Mouse (Mus musculus) forebrain, embryonic 11.5 days (tissue): ENCODE data around the gene Dmxl2. TPM values are rescaled to one million over a fixed set of nuclear protein-coding genes. Genes with fewer than 3 reads are reported as not detected.

ENCODE experiments used
- ATAC-seq: fragments of 200-750 bp; cut with Nextera tagmentation; replicated peaks from 2 replicates; pipeline ENCODE4 v1.8.0; 2017; ENCODE audit warnings: moderate TSS enrichment; ENCODE audit not compliant: low FRiP score
- DNase-seq: peaks from one replicate; pipeline ENCODE4 v3.0.0-alpha.2; 2017; ENCODE audit warnings: low spot score
- H3K27ac ChIP-seq: fragments of 300-500 bp; sonication (generic); 2 replicates; pipeline ENCODE4 v1.5.1; 2014; ENCODE audit warnings: low read depth, low read length
- H3K27me3 ChIP-seq: fragments of 300-500 bp; sonication (generic); 2 replicates; pipeline ENCODE4 v1.6.1; 2014; ENCODE audit warnings: mild to moderate bottlenecking, low read length, mixed read lengths; ENCODE audit not compliant: control insufficient read depth, insufficient read depth
- H3K36me3 ChIP-seq: fragments of 300-500 bp; sonication (generic); 2 replicates; pipeline ENCODE4 v1.6.1; 2014; ENCODE audit warnings: mild to moderate bottlenecking, low read length, moderate library complexity, mixed read lengths; ENCODE audit not compliant: control insufficient read depth, insufficient read depth
- H3K4me1 ChIP-seq: fragments of 300-500 bp; sonication (generic); replicated peaks from 2 replicates; pipeline ENCODE4 v1.6.1; 2014; ENCODE audit warnings: low read length, mixed read lengths; ENCODE audit not compliant: control insufficient read depth, insufficient read depth
- H3K4me2 ChIP-seq: fragments of 300-500 bp; sonication (generic); 2 replicates; pipeline ENCODE4 v1.6.1; 2014; ENCODE audit warnings: low read depth, mild to moderate bottlenecking, low read length, moderate library complexity, mixed read lengths; ENCODE audit not compliant: severe bottlenecking
- H3K4me3 ChIP-seq: fragments of 300-500 bp; sonication (generic); 2 replicates; pipeline ENCODE4 v1.5.1; 2014; ENCODE audit warnings: low read depth, low read length
- H3K9ac ChIP-seq: fragments of 300-500 bp; sonication (generic); 2 replicates; pipeline ENCODE4 v1.6.1; 2014; ENCODE audit warnings: low read length
- H3K9me3 ChIP-seq: fragments of 300-500 bp; sonication (generic); 2 replicates; pipeline ENCODE4 v1.6.1; 2016; ENCODE audit warnings: low read length, mixed read lengths; ENCODE audit not compliant: control insufficient read depth
- WGBS: fragments of 180-500 bp; shearing (Covaris S2); extraction: QIAGEN DNeasy Blood & Tissue Kit; methylation state at CpG from one replicate; pipeline ENCODE4 v1.1.7; 2014; 5-methylcytosine and 5-hydroxymethylcytosine counted together
- polyA plus RNA-seq: library from polyadenylated mRNA; unstranded; fragments of >200 nt; fragmentation: Nextera tagmentation; extraction: Ambion mirVana; gene quantifications from 2 replicates; pipeline ENCODE4 v1.2.1, GENCODE M21; 2014

Gene Dmxl2
- polyA plus RNA-seq = 13.0 and 15.2 TPM in 2 replicates

DNA sequence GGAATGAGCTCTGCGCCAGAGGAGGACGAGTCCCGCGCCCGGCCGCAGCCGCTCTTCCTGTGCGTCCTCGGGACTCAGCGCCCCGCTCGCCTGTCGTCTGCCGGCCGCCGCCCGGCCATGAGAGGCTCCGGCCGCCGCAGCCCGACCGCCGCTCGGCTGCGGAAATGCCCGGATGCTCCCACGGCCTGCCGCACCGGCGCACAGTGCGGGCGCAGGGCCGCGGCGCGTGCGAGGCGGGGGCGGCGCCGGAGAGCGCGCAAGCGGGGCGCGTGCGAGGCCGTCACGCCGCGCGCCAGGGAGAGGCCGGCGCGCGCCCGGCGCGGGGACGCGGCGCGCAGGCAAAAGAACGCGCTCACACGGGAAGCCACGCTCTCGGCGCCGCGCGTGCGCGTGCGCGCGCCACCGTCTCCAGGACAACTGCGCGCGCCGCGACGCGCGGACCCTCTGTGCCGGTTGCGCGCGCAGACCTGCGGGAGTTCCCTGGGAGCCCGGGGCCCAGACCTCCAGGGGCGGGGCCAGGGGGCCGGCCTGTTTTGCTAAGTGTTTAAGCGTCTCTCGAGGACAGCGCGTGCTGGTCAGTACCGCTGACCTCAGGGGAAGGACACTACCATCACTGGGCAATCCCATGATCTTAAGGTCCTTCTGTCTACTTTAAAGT is at the start of gene Dmxl2:
TSS of gene Dmxl2 (minus strand) at position 174 of the 658 bp plus-strand sequence.
- under 1% methylated on average over 92 of the region's 99 CpGs for WGBS
- peak within 1 kb of the TSS; percentile 80 for H3K4me3 ChIP-seq
- H3K9ac ChIP-seq = peak within 1 kb of the TSS; percentile 82
- peak within 1 kb of the TSS; percentile 63 for H3K27ac ChIP-seq
- peak within 1 kb of the TSS; percentile 96 for H3K4me2 ChIP-seq
- H3K4me1 ChIP-seq = 0 out of 2 replicates have a peak, but pooled peaks cover 2% of the 10 kb centered on the region
- no peaks in the 10 kb centered on the region for H3K36me3 ChIP-seq
- DNase-seq (peak; percentile 95), ATAC-seq (peak; percentile 93)
- H3K27me3 ChIP-seq = no peaks in the 10 kb centered on the region; the same call in 1 of the 2 replicates
- no peaks in the 10 kb centered on the region for H3K9me3 ChIP-seq

DNA sequence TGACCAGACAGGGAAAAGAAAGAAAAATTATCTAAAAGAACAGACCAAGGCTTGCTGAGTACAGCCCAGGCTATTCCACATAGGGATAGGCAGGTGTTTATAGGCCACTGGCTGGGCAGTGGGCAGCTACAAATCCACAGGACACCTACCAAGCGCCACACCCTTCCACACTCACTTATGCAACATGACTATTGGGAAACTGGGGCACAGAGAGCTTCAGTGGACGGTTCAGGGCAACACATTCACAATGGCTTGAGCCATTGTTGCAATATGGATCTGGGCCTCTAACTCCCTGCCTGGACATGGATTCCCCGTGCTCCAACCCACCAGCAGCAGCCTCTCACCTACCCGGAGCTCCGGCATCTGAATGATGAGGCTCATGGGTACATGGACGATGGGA is 48.0 kb upstream of the Dmxl2 start:
- 87% methylated on average over 6 of the region's 6 CpGs for WGBS
- no peak for ATAC-seq

GRCm38 (mm10) chr9:54547536-54547935 is 46.1 kb upstream of the Dmxl2 start:
- Histone ChIP-seq H3K27ac (no peak overlapping the region), H3K4me2 (no peak overlapping the region), H3K9me3 (no peaks in the 10 kb centered on the region), H3K36me3 (no peaks in the 10 kb centered on the region), H3K9ac (no peak overlapping the region), H3K4me1 (no peaks in the 10 kb centered on the region), H3K4me3 (no peak overlapping the region), H3K27me3 (no peaks in the 10 kb centered on the region)
- WGBS = 15% methylated on average over 5 of the region's 5 CpGs
- peak; percentile 78 for DNase-seq
- ATAC-seq = no peak

More for the DNA sequence above, 48.0 kb upstream of the Dmxl2 start:
- Histone ChIP-seq H3K4me2 (no peak overlapping the region), H3K9me3 (no peaks in the 10 kb centered on the region), H3K9ac (no peak overlapping the region), H3K4me1 (no peaks in the 10 kb centered on the region), H3K27me3 (no peaks in the 10 kb centered on the region), H3K36me3 (no peaks in the 10 kb centered on the region), H3K4me3 (no peak overlapping the region), H3K27ac (no peak overlapping the region)
- DNase-seq = no peak

DNA sequence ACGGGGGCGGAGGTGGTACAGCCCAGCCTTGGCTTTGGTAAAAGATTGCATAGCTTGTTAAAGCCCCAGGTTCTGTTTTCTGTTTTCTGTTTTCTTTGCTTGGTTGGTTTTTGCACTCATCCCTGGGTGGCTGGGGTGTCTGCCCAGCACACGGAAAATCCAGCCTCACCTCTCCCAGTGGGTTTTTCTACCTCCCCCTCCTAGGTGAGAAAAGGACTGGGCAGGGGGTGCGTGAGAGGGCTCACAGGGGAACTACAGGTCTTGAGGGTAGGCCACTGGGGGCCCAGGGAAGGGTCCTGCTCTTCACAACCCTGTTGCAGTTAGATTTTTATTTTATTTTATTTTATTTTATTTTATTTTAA is 43.5 kb upstream of the Dmxl2 start:
- WGBS = 87% methylated on average over 4 of the region's 4 CpGs
- H3K4me1 ChIP-seq = no peaks in the 10 kb centered on the region
- no peaks in the 10 kb centered on the region for H3K36me3 ChIP-seq
- H3K9me3 ChIP-seq = no peaks in the 10 kb centered on the region
- ATAC-seq = no peak
- H3K9ac ChIP-seq = no peak overlapping the region
- DNase-seq = no peak
- H3K27me3 ChIP-seq = no peaks in the 10 kb centered on the region
- H3K27ac ChIP-seq = no peak overlapping the region
- H3K4me3 ChIP-seq = no peak overlapping the region
- no peak overlapping the region for H3K4me2 ChIP-seq

GRCm38 (mm10) chr9:54544212-54544953 is 43.0 kb upstream of the Dmxl2 start:
- 86% methylated on average over 9 of the region's 9 CpGs for WGBS
- Histone ChIP-seq H3K27ac (no peak overlapping the region), H3K36me3 (no peaks in the 10 kb centered on the region), H3K4me1 (no peaks in the 10 kb centered on the region), H3K9ac (no peak overlapping the region), H3K4me2 (no peak overlapping the region), H3K4me3 (no peak overlapping the region), H3K9me3 (no peaks in the 10 kb centered on the region), H3K27me3 (no peaks in the 10 kb centered on the region)
- ATAC-seq (no peak), DNase-seq (no peak)

DNA sequence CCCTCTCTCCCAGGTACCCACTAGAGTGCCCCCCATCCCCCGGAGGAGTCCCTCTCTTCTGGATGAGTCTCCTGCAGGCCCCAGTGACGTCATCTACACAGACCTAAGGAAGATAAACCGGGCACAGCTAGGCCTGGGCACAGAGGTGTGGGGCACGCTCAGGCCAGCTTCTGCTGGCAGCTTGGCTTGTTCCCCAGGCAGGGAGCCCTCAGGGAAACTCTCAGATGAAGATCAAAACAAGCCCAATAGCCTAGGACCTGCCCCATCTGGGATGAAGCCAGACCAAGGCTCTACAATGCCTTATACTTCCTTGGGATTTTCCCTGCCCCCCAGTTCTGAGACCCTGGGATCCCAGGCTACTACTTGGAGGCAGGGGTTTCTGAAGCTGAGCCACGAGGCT is 39.4 kb upstream of the Dmxl2 start:
- H3K27ac ChIP-seq = no peak overlapping the region
- no peaks in the 10 kb centered on the region for H3K9me3 ChIP-seq
- DNase-seq = no peak
- 85% methylated on average over 5 of the region's 5 CpGs for WGBS
- H3K4me1 ChIP-seq = no peaks in the 10 kb centered on the region
- H3K27me3 ChIP-seq = no peaks in the 10 kb centered on the region
- H3K4me3 ChIP-seq = no peak overlapping the region
- no peak for ATAC-seq
- no peak overlapping the region for H3K4me2 ChIP-seq
- no peak overlapping the region for H3K9ac ChIP-seq
- H3K36me3 ChIP-seq = no peaks in the 10 kb centered on the region

- Histone ChIP-seq H3K4me1 (0 out of 2 replicates have a peak, but pooled peaks cover 2% of the 10 kb centered on the region), H3K9me3 (no peaks in the 10 kb centered on the region), H3K27me3 (no peaks in the 10 kb centered on the region), H3K4me3 (no peak within 1 kb of the TSS), H3K4me2 (no peak within 1 kb of the TSS), H3K36me3 (no peaks in the 10 kb centered on the region), H3K9ac (no peak within 1 kb of the TSS), H3K27ac (no peak within 1 kb of the TSS)
- 93% methylated on average over 14 of the region's 14 CpGs for WGBS
- ATAC-seq (no peak), DNase-seq (no peak)
Measured at GRCm38 (mm10) chr9:54538684-54539083, 37.3 kb upstream of the Dmxl2 start, which contains the start of gene Sh2d7. TSS of gene Sh2d7 (plus strand) at chr9:54538984.

- no peak overlapping the region for H3K4me3 ChIP-seq
- H3K9me3 ChIP-seq = no peaks in the 10 kb centered on the region
- H3K9ac ChIP-seq = no peak overlapping the region
- DNase-seq = no peak
- WGBS = 93% methylated on average over 3 of the region's 3 CpGs
- no peaks in the 10 kb centered on the region for H3K36me3 ChIP-seq
- no peak overlapping the region for H3K27ac ChIP-seq
- no peak overlapping the region for H3K4me2 ChIP-seq
- H3K27me3 ChIP-seq = no peaks in the 10 kb centered on the region
- 0 out of 2 replicates have a peak, but pooled peaks cover 2% of the 10 kb centered on the region for H3K4me1 ChIP-seq
- ATAC-seq = no peak
Measured at GRCm38 (mm10) chr9:54538244-54538643, 36.8 kb upstream of the Dmxl2 start.
